Mouse (Mus musculus): ENCODE measurements around the gene Fam118b.

DNA sequence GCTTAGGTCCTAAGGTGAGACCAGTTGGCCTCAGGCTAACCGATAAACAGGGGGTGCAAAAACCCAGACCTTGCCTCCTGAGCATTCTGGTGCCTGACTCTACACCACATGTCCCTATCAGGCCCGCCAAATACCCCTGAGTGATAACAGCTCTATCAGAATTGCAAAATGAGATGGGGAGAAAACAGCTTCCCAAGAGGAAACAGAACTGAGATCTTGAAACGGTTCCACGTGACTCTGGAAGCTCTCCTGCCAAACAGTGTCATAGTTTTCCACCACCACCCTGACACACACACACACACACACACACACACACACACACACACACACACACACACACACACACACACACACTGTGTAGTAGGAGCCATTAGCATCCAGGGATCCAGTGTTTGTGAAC lies 23.3 kb upstream of the Fam118b start:
- no peak for TF ChIP-seq CTCF (IDR thresholded peaks at IDR 0.05; ENCODE audit: control insufficient read depth, insufficient read depth, insufficient replicate concordance, low read depth, low read length)
- no peak for TF ChIP-seq POLR2A (IDR thresholded peaks at IDR 0.05; ENCODE audit: control insufficient read depth, low read depth, low read length)

Measured in testis, adult 2 months (tissue).